Mouse (Mus musculus) urinary bladder, postnatal 25 days (tissue): ENCODE measurements around the gene Ccdc110.

Experiments
- DNase-seq: peaks from one replicate; pipeline ENCODE4 v3.0.0; 2022; ENCODE audit warnings: low spot score

The Ccdc110 gene

GRCm38 (mm10) chr8:45934582-45935014 lies at the start of gene Ccdc110:
Ccdc110 (plus strand) TSS chr8:45934619.
- DNase-seq, result peak; percentile 99

GRCm38 (mm10) chr8:45885202-45885685 lies 49.2 kb upstream of the Ccdc110 start, which contains the start of gene Pdlim3:
Pdlim3 (plus strand) TSS chr8:45885461.
- DNase-seq, result peak; percentile 33

GRCm38 (mm10) chr8:45885775-45886174 lies 48.6 kb upstream of the Ccdc110 start:
- DNase-seq, result no peak

GRCm38 (mm10) chr8:45889737-45890136 lies 44.7 kb upstream of the Ccdc110 start:
- DNase-seq, result no peak

GRCm38 (mm10) chr8:45896590-45896989 lies 37.8 kb upstream of the Ccdc110 start:
- DNase-seq, result no peak

- no peak for DNase-seq
Measured at GRCm38 (mm10) chr8:45899783-45900182, 34.6 kb upstream of the Ccdc110 start.

GRCm38 (mm10) chr8:45901626-45902025 lies 32.8 kb upstream of the Ccdc110 start:
- DNase-seq, result no peak

GRCm38 (mm10) chr8:45903659-45904058 lies 30.8 kb upstream of the Ccdc110 start:
- DNase-seq, result no peak

- DNase-seq, result no peak
Measured at GRCm38 (mm10) chr8:45905591-45906250, 28.7 kb upstream of the Ccdc110 start.

GRCm38 (mm10) chr8:45906251-45906619 lies 28.2 kb upstream of the Ccdc110 start:
- DNase-seq, result no peak

GRCm38 (mm10) chr8:45913707-45914106 lies 20.7 kb upstream of the Ccdc110 start:
- no peak for DNase-seq

GRCm38 (mm10) chr8:45916496-45916895 lies 17.9 kb upstream of the Ccdc110 start:
- no peak for DNase-seq

GRCm38 (mm10) chr8:45917040-45917679 lies 17.3 kb upstream of the Ccdc110 start:
- DNase-seq, result no peak

GRCm38 (mm10) chr8:45918891-45919290 lies 15.5 kb upstream of the Ccdc110 start:
- DNase-seq, result no peak

- no peak for DNase-seq
Measured at GRCm38 (mm10) chr8:45920392-45920791, 14.0 kb upstream of the Ccdc110 start.

GRCm38 (mm10) chr8:45922116-45922515 lies 12.3 kb upstream of the Ccdc110 start:
- DNase-seq, result no peak

- DNase-seq, result no peak
Measured at GRCm38 (mm10) chr8:45936986-45937385, 2.6 kb downstream of the Ccdc110 start.

- no peak for DNase-seq
Measured at GRCm38 (mm10) chr8:45946283-45946682, 11.9 kb downstream of the Ccdc110 start.

- no peak for DNase-seq
Measured at GRCm38 (mm10) chr8:45950622-45951021, 16.2 kb downstream of the Ccdc110 start.

GRCm38 (mm10) chr8:45970894-45971293 lies 36.5 kb downstream of the Ccdc110 start:
- no peak for DNase-seq

- no peak for DNase-seq
Measured at GRCm38 (mm10) chr8:45973988-45974505, 39.6 kb downstream of the Ccdc110 start.

GRCm38 (mm10) chr8:45975126-45975836 lies 40.9 kb downstream of the Ccdc110 start, which contains the start of the genes 1700029J07Rik and Ufsp2:
1700029J07Rik (minus strand) TSS chr8:45975252.
Ufsp2 (plus strand) TSS chr8:45975528.
- peak; percentile 97 for DNase-seq
